Mouse (Mus musculus): ENCODE measurements around the gene Spr.

Gene Spr

GRCm38 (mm10) chr6:85137217-85138035 is at the start of gene Spr:
Spr (minus strand) TSS chr6:85137766.
- DNase-seq = peak; percentile 97 to 98

- DNase-seq = no peak
Measured at GRCm38 (mm10) chr6:85186744-85187059, 49.1 kb upstream of the Spr start.

GRCm38 (mm10) chr6:85186033-85186743 is 48.6 kb upstream of the Spr start:
- peak; percentile 77 to 90 for DNase-seq

GRCm38 (mm10) chr6:85183951-85184350 is 46.4 kb upstream of the Spr start:
- DNase-seq = no peak

- DNase-seq = peak; percentile 75 to 89
Measured at GRCm38 (mm10) chr6:85180036-85180435, 42.5 kb upstream of the Spr start.

DNA sequence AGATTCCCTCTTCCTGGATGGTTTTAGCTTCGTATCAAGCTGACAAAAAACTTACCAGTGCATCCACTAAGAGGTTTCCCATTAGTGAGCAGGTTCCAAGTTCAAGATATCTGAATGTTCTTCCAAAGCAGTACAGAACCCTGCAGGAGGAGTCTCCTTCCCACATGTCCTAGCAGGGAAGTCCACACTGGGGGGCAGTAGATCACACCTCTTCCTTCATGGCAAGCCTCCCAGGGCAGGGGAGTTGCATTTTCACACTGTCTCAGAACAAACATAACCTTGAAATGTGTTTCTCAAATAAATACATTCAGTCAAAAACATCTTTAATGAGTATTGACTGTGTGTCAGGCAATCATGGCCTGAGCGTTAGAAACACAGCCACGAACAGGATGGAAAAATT is 42.0 kb upstream of the Spr start:
- DNase-seq = peak; percentile 55 to 74

DNA sequence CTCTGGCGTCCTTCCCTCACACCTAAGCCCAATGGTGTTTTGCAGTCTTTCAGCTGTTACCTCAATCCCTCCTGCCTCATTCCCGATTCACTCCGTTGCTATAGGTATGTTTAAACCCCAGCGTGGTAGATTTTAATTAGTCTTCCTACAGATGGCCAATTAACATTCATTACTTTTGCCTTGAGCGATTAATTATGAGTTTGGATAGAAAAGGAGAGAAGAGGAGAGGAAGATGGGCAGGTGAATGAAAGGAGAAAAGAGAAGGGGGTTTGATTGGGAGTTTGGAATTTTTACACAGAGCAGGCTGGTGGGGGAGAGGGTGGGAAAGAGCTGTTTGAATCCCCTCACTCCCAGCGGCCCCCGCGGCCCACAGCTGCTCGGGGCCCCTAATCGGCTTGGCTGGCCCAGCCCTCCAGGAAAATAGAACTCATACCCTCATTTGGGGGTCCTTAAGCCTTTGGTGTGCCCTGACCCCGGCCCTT is 27.9 kb upstream of the Spr start:
- no peak for DNase-seq

DNA sequence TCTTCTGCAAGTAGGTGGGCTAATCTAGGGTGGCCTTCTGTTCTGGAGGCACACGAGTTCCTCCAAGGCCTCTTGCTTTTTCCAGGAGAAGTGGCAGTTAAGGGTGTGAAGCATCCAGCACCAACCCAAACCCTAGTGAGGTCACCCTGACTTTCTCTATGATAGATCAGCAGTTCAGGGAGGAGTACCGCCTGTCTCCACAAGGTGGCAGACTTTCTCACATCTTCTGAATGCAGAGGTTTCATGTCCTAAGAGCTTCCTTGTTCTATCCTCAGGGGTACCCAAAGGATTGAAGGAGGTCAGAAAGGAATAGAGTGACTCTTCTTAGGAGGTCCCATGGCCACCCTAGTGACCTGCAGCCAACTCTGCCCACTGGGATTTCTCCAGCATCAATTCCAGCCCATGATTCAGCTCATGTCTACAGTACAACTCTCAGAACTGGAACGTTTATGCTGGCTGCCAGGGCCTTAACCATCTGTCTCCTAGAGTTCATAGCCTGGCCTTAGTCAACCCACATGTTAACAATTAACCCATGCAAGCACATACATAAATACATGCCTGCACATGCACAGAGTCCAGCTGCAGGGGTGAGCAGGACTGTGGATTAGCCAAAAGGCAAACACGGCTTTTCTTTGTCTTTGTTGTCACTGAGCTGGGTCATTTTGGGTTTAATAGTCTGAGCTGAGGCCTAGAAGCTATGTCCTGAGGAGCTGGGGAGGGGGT is 22.8 kb upstream of the Spr start:
- DNase-seq = peak; percentile 82 to 93

DNA sequence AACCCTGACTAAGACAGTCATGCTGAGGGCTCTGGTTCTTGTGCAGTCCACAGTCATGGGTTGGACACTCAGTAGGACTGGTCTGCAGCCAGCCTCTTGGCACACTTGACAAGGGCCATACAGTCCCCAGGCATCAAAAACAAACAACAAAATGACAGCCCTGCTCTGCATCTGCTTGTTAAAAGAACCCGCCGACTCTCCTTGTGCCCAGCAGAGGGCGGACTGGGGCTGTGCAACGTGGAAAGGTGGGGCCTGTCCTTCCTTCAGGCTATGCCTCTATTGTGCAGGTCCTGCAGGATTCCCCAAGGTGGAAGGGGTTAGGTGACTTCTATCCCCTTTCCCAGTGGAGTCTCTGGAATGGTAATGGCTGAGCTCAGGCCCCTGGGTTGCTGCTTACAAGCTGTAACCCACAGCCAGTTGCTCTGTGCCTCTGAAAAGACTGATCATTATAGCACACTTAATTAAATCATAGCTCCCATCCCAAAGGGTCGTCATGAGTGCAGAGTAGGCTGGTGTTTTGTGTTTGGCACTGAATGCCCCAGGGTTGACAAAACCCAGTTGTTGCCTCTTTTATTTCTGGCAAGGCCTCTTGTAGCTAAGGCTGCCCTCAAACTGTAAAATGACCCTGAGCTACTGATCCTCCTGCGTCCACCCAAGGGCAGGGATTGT is 21.7 kb upstream of the Spr start:
- peak; percentile 65 to 72 for DNase-seq

DNA sequence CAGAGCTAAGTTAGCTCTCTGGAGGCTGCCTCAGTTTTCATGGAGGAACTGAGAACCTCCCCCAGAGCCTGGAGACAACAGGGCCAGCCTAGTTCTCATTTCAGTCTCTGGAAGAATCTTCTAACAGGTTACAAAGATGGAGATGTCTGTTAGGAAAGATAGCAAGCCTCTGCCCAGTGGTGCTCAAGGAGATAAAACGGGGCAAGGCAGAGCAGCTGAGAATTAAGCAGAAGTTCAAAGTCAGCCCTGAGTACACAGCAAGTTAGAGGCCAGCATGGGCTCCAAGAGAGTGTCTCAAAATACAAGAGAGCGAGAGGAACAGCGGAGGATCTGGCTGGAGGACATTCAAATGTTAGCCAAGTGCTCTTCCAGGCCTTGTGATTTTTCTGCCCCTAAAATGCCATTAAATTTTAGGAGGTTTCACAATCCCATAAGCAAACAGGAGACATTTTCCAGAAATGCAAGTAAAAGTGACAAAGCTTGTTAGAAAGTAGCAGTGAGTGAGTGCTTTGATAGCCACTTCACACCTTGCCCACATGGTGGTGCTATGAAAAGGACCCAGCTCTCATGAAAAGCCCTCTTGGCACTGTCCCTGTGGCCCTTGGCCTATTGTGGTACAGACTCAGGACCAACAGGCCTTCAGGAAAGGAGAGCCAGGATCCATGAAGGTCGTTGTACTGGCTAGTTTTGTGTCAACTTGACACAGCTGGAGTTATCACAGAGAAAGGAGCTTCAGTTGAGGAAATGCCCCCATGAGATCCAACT is 20.7 kb upstream of the Spr start:
- DNase-seq = peak; percentile 53 to 73

GRCm38 (mm10) chr6:85156551-85156950 is 19.0 kb upstream of the Spr start:
- peak in 1 of 2 experiments; percentile 23 for DNase-seq

- DNase-seq = peak; percentile 77 to 84
Measured at GRCm38 (mm10) chr6:85154861-85155528, 17.4 kb upstream of the Spr start.

DNA sequence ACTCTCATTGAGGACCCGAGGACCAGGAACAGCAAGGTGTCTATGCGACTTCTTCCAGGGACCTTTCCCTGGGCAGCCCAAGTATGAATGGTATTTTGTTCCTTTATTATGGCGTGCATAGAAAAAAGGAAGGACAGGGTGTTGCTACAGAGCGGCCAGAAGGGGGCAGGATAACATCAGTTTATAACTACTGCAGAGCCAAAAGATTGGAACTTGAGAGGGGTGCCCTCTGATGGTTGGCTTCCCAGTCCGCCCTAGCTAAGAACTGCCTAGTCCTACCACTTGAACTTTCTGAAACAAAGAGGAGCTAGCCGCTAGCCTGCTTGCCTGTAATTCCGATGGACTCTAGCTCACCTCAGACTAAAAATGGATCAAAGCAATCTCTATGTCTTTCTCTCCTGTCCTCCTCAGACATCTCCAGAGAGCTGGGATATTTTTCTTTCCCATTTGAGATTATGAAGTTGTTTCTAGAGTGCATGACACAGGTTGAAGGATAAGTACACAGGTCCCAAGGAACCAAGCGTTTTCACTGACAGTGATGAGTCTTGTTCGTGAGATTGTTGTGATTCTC is 16.5 kb upstream of the Spr start:
- peak; percentile 84 to 87 for DNase-seq

GRCm38 (mm10) chr6:85150386-85150785 is 12.8 kb upstream of the Spr start:
- no peak for DNase-seq

- no peak for DNase-seq
Measured at GRCm38 (mm10) chr6:85147636-85148035, 10.1 kb upstream of the Spr start.

DNA sequence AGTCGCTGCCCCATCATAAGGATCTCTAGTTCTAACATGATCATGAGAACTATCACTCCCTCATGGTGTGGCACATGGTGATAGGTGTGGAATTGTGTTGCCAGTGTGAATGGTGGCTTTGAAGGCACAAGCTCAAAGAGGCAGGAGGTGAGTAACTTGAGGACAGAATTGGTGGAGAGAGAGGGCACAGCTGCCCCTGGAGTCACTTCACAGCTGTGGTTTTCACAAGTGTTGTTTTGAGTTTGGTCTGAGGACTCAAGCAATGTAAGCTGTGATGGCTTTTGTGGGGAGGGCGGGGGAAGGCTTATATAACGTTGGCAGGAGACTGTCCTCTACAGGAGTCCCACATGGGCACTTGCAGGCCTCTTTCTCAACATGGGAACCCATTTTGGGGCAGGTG is 6.9 kb upstream of the Spr start:
- DNase-seq = peak in 1 of 2 experiments; percentile 8

DNA sequence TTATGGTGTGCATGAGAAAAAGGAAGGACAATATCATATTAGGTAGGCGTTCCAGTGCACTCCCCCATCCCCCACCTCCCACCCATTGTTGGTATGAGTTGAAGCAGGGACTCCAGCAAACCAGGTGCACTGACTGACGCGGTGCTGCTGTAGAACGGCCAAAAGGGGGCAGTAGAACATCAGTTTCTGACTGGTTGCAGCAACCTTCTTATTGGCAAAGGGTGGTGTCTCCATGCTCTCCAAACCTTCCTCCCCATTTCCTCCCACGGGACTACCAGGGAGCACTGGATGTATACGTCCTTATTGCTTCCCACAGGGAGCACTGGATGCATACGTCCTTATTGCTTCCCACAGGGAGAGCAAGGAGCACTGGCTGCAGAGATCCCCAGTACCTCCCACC is 3.4 kb upstream of the Spr start:
- peak; percentile 59 to 65 for DNase-seq

DNA sequence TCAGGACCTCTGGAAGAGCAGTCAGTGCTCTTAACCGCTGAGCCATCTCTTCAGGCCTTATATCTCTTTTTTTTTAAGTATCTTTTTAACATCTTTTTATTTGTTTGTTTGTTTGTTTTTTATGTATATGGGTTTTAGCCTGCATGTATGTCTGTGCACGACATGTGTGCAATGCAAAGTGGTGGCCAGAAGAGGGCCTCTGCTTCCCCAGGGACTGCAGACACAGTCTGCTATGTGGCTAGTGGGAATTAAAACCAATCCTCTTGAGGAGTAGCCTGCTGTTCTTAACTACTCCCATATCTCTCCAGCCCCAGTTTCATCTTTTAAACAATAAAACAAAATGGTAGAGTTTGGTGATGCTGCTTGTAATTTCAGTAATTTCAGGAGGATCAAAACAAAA is 2.0 kb upstream of the Spr start:
- DNase-seq = peak in 1 of 2 experiments; percentile 12

DNA sequence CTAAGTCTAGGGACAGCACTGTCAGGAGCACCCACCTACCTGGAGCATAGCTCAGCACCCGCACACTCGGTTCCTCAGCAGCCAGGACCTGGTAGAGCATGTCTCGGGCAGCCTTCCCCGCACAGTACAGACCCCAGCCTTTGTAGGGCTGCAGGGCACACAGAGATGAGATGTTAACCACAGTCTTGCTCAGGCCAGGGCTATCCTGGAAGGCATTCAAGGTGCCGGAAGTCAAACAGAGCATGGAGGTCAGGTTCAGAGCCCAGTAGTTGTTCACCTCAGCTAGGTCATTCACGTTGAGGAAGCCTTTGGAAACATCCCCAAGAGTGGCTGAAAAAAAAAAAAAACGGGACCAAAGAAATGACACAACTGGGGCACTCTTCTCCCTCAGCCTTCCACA is 782 bp downstream of the Spr start:
- peak in 1 of 2 experiments; percentile 31 for DNase-seq

DNA sequence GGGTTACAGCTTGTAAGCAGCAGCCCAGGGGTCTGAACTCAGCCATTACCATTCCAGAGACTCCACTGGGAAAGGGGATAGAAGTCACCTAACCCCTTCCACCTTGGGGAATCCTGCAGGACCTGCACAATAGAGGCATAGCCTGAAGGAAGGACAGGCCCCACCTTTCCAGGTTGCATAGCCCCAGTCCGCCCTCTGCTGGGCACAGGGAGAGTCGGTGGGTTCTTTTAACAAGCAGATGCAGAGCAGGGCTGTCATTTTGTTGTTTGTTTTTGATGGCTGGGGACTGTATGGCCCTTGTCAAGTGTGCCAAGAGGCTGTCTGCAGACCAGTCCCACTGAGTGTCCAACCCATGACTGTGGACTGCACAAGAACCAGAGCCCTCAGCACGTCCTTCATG is 4.8 kb downstream of the Spr start:
- DNase-seq = peak; percentile 51 to 60

DNA sequence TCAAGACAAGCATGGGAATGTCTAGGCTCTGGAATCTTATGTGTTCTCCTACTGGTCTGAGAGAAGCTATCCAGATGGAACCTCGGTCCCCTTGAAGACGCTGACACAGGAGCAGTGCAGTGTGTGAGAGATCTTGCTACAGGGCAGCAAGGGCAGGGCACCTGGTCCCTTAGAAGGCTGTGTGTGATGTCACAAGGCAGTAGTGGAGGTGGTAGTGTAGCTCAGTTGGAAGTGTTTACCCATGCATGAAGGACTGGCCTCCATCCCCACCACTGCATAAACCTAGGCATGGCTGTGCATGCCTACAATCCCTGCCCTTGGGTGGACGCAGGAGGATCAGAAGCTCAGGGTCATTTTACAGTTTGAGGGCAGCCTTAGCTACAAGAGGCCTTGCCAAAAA is 5.3 kb downstream of the Spr start:
- peak in 1 of 2 experiments; percentile 27 for DNase-seq
